Mouse (Mus musculus) bone marrow macrophage, adult 2 months (primary cell): ENCODE measurements at regions not wholly inside any gene's neighbourhood (a gene's known extent, or its start where the extent isn't known, plus 50 kb on each side); places are given as distances from the start of the nearest gene placed in this dataset.

Experiments used
- CTCF ChIP-seq: IDR thresholded peaks from 2 replicates; pipeline ENCODE4 v1.5.1; 2012; ENCODE audit warnings: low read depth, mild to moderate bottlenecking, low read length, moderate library complexity
- POLR2A ChIP-seq: IDR thresholded peaks from 2 replicates; pipeline ENCODE4 v1.6.1; 2012; ENCODE audit warnings: mild to moderate bottlenecking, low read depth, low read length, borderline replicate concordance

DNA sequence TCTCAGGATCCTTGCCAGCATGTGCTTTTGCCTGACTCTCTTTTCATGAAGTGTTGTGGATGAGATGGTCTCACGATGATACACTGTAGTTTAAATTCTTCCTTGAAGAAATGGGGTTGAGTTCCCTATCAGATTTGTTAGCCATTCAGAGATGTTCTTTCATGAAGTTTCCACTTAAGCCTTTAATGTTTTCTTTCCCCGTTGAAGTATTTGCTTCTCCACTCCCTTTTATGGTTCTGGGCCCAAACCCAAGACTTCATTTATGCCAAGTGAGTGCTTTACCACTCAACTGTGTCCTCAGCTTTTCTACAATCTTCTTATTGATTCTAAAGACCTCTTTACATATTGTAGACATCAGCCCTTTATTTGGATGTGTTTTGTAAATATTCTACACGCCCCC lies 71.9 kb upstream of the Klf13 start:
- no peak for TF ChIP-seq CTCF
- TF ChIP-seq POLR2A = no peak
